Mouse (Mus musculus): ENCODE measurements around the gene Mbd3.

Mbd3 gene

GRCm38 (mm10) chr10:80423562-80423961, 24.2 kb upstream of the Mbd3 start:
- no peak for DNase-seq

GRCm38 (mm10) chr10:80421651-80422472, 22.5 kb upstream of the Mbd3 start:
- DNase-seq: no peak

- no peak for DNase-seq
Measured at GRCm38 (mm10) chr10:80421208-80421607, 21.9 kb upstream of the Mbd3 start.

- no peak for DNase-seq
Measured at GRCm38 (mm10) chr10:80420729-80421128, 21.4 kb upstream of the Mbd3 start.

- DNase-seq: peak; percentile 47 to 50
Measured at GRCm38 (mm10) chr10:80419419-80419818, 20.1 kb upstream of the Mbd3 start.

- DNase-seq: peak; percentile 83 to 87
Measured at GRCm38 (mm10) chr10:80418311-80418710, 19.0 kb upstream of the Mbd3 start.

- no peak for DNase-seq
Measured at GRCm38 (mm10) chr10:80417841-80418240, 18.5 kb upstream of the Mbd3 start.

- no peak for DNase-seq
Measured at GRCm38 (mm10) chr10:80417371-80417770, 18.0 kb upstream of the Mbd3 start.

GRCm38 (mm10) chr10:80415566-80415965, 16.2 kb upstream of the Mbd3 start:
- no peak for DNase-seq

GRCm38 (mm10) chr10:80412656-80413541, 13.5 kb upstream of the Mbd3 start:
- DNase-seq: peak; percentile 87 to 91

- DNase-seq: no peak
Measured at GRCm38 (mm10) chr10:80407924-80408323, 8.6 kb upstream of the Mbd3 start.

- peak; percentile 91 to 92 for DNase-seq
Measured at GRCm38 (mm10) chr10:80406684-80407501, 7.5 kb upstream of the Mbd3 start, which contains the start of gene Uqcr11. Gene Uqcr11, minus strand, starts transcription at chr10:80406830.

GRCm38 (mm10) chr10:80405481-80406173, 6.3 kb upstream of the Mbd3 start:
- DNase-seq: no peak

- DNase-seq: no peak
Measured at GRCm38 (mm10) chr10:80403044-80403692, 3.8 kb upstream of the Mbd3 start.

- no peak for DNase-seq
Measured at GRCm38 (mm10) chr10:80400704-80401161, 1.4 kb upstream of the Mbd3 start.

- no peak for DNase-seq
Measured at GRCm38 (mm10) chr10:80399973-80400703, 788 bp upstream of the Mbd3 start.

- peak; percentile 99 for DNase-seq
Measured at GRCm38 (mm10) chr10:80398719-80399190, 595 bp downstream of the Mbd3 start.

GRCm38 (mm10) chr10:80398174-80398535, 1.2 kb downstream of the Mbd3 start:
- DNase-seq: no peak

- no peak for DNase-seq
Measured at GRCm38 (mm10) chr10:80397524-80398173, 1.7 kb downstream of the Mbd3 start.

Measured in cerebellum, postnatal 36 days (tissue).